Mouse (Mus musculus) megakaryocyte, embryonic 14.5 days (primary cell): ENCODE results near the gene Plekho2.

ENCODE experiments used
- FLI1 ChIP-seq: IDR thresholded peaks from 2 replicates; pipeline ENCODE4 v1.6.1; 2012; ENCODE audit warnings: low read length, inconsistent platforms, mixed read lengths
- GATA1 ChIP-seq: IDR thresholded peaks from 3 replicates; pipeline ENCODE4 v1.6.1; 2012; ENCODE audit warnings: mixed read lengths, low read length, inconsistent platforms, borderline replicate concordance

DNA sequence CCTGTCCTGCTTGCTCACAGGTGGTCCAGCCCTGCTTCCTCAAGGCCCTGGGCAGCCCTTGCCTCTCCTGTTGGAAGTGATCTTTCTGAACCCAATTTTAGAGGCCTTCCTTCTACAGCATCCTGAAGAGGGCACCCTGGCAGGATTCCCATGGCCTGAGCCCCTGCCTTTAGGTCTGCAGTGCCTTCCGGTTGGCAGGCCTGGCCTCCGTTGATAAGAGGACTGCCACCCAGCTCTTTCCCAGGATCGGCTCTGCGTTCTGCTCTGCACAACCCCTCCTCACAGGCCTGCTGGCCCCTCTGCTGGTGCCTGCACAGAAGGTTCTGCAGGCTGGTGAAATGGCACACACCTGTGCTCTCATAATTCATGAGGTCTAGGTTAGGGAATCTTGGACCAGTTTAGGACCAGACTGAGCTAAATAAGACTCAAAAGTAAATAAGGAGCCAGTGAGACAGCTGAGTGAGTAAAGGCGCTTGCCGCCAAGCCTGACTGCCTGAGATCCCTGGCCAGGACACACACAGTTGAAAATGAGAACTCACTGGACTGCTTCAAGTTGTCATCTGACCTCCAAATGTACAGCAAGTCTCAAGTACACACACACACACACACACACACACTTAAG is 51.3 kb downstream of the Plekho2 start:
- peak; percentile 71; the same call in 1 of the 3 replicates for TF ChIP-seq GATA1
- TF ChIP-seq FLI1, result peak; percentile 73; the same call in 1 of the 2 replicates
